Mouse (Mus musculus): Measurements from ENCODE around the gene 4931429L15Rik.

The 4931429L15Rik gene

GRCm38 (mm10) chr9:46328572-46329249, 8.9 kb upstream of the 4931429L15Rik start:
- intact Hi-C loops (cut with DNase I): no loop called here

GRCm38 (mm10) chr9:46327706-46328571, 8.2 kb upstream of the 4931429L15Rik start:
- intact Hi-C loops (cut with DNase I): no loop called here

- intact Hi-C loops (cut with DNase I): no loop called here
Measured at GRCm38 (mm10) chr9:46326694-46327405, 7.1 kb upstream of the 4931429L15Rik start.

GRCm38 (mm10) chr9:46320461-46320860, 675 bp upstream of the 4931429L15Rik start:
- intact Hi-C loops (cut with DNase I): no loop called here

GRCm38 (mm10) chr9:46317957-46318356, 1.8 kb downstream of the 4931429L15Rik start:
- intact Hi-C loops (cut with DNase I): no loop called here

- intact Hi-C loops (cut with DNase I): no loop called here
Measured at GRCm38 (mm10) chr9:46316909-46317308, 2.9 kb downstream of the 4931429L15Rik start.

- intact Hi-C loops (cut with DNase I): no loop called here
Measured at GRCm38 (mm10) chr9:46316388-46316787, 3.4 kb downstream of the 4931429L15Rik start.

GRCm38 (mm10) chr9:46315807-46316365, 3.9 kb downstream of the 4931429L15Rik start:
- intact Hi-C loops (cut with DNase I): no loop called here

- intact Hi-C loops (cut with DNase I): no loop called here
Measured at GRCm38 (mm10) chr9:46314921-46315320, 4.9 kb downstream of the 4931429L15Rik start.

- intact Hi-C loops (cut with DNase I): no loop called here
Measured at GRCm38 (mm10) chr9:46314507-46314906, 5.3 kb downstream of the 4931429L15Rik start.

GRCm38 (mm10) chr9:46309121-46309520, 10.7 kb downstream of the 4931429L15Rik start:
- intact Hi-C loops (cut with DNase I): no loop called here

- intact Hi-C loops (cut with DNase I): no loop called here
Measured at GRCm38 (mm10) chr9:46302142-46302541, 17.6 kb downstream of the 4931429L15Rik start.

GRCm38 (mm10) chr9:46298381-46298780, 21.4 kb downstream of the 4931429L15Rik start:
- intact Hi-C loops (cut with DNase I): no loop called here

GRCm38 (mm10) chr9:46282631-46283436, 37.0 kb downstream of the 4931429L15Rik start, which contains the start of gene Bud13:
Gene Bud13, plus strand, starts transcription at chr9:46283008.
- intact Hi-C loops (cut with DNase I): no loop called here

GRCm38 (mm10) chr9:46274494-46274893, 45.3 kb downstream of the 4931429L15Rik start:
- intact Hi-C loops (cut with DNase I): no loop called here

GRCm38 (mm10) chr9:46272677-46273454, 46.9 kb downstream of the 4931429L15Rik start, which contains the start of gene Zpr1:
Gene Zpr1, plus strand, starts transcription at chr9:46273064.
- intact Hi-C loops (cut with DNase I): no loop called here

- intact Hi-C loops (cut with DNase I): no loop called here
Measured at GRCm38 (mm10) chr9:46272070-46272469, 47.7 kb downstream of the 4931429L15Rik start.

- intact Hi-C loops (cut with DNase I): no loop called here
Measured at GRCm38 (mm10) chr9:46270782-46271181, 49.0 kb downstream of the 4931429L15Rik start.

- intact Hi-C loops (cut with DNase I): no loop called here
Measured at GRCm38 (mm10) chr9:46269125-46269524, 50.7 kb downstream of the 4931429L15Rik start.
